Mouse (Mus musculus) forebrain, embryonic 12.5 days (tissue): ENCODE measurements at regions not wholly inside any gene's neighbourhood (a gene's known extent, or its start where the extent isn't known, plus 50 kb on each side); places are given as distances from the start of the nearest gene placed in this dataset.

Experiments
- ATAC-seq: fragments of 200-750 bp; cut with Nextera tagmentation; 2 replicates; pipeline ENCODE4 v1.8.0; 2017; ENCODE audit warnings: moderate TSS enrichment; ENCODE audit not compliant: low FRiP score
- H3K27ac ChIP-seq: fragments of 300-500 bp; sonication (generic); 2 replicates; pipeline ENCODE4 v1.5.1; 2016; ENCODE audit warnings: mild to moderate bottlenecking
- H3K27me3 ChIP-seq: fragments of 300-500 bp; sonication (generic); 2 replicates; pipeline ENCODE4 v1.6.1; 2016; ENCODE audit warnings: mild to moderate bottlenecking
- H3K36me3 ChIP-seq: fragments of 300-500 bp; sonication (generic); replicated peaks from 2 replicates; pipeline ENCODE4 v1.6.1; 2016; ENCODE audit warnings: mild to moderate bottlenecking
- H3K4me1 ChIP-seq: fragments of 300-500 bp; sonication (generic); 2 replicates; pipeline ENCODE4 v1.6.1; 2016
- H3K4me2 ChIP-seq: fragments of 300-500 bp; sonication (generic); 2 replicates; pipeline ENCODE4 v1.6.1; 2016; ENCODE audit warnings: mild to moderate bottlenecking, moderate library complexity
- H3K4me3 ChIP-seq: fragments of 300-500 bp; sonication (generic); replicated peaks from 2 replicates; pipeline ENCODE4 v1.5.1; 2016; ENCODE audit warnings: mild to moderate bottlenecking
- H3K9ac ChIP-seq: fragments of 300-500 bp; sonication (generic); 2 replicates; pipeline ENCODE4 v1.6.1; 2016; ENCODE audit warnings: mild to moderate bottlenecking
- H3K9me3 ChIP-seq: fragments of 300-500 bp; sonication (generic); 2 replicates; pipeline ENCODE4 v1.6.1; 2016
- WGBS: fragments of 180-500 bp; shearing (Covaris S2); methylation state at CpG from one replicate; pipeline ENCODE4 v1.1.7; 2016; 5-methylcytosine and 5-hydroxymethylcytosine counted together

- 73% methylated on average over 2 of the region's 2 CpGs for WGBS
Observed at GRCm38 (mm10) chr19:14349753-14350152, 248.1 kb downstream of the Tle4 start.

GRCm38 (mm10) chr19:14351728-14352340 is 246.0 kb downstream of the Tle4 start:
- 87% methylated on average over 4 of the region's 4 CpGs for WGBS
- no peak for ATAC-seq

More at GRCm38 (mm10) chr19:14349753-14350152, 248.1 kb downstream of the Tle4 start:
- Histone ChIP-seq H3K27ac (no peak overlapping the region), H3K27me3 (no peaks in the 10 kb centered on the region), H3K36me3 (no peaks in the 10 kb centered on the region), H3K4me3 (no peak overlapping the region), H3K9me3 (no peaks in the 10 kb centered on the region), H3K4me2 (no peak overlapping the region), H3K9ac (no peak overlapping the region), H3K4me1 (peaks cover 7% of the 10 kb centered on the region; the same call in 1 of the 2 replicates)
- no peak for ATAC-seq

GRCm38 (mm10) chr19:14352551-14352950 is 245.3 kb downstream of the Tle4 start:
- H3K27me3 ChIP-seq, result no peaks in the 10 kb centered on the region; the same call in 1 of the 2 replicates
- no peak overlapping the region for H3K4me2 ChIP-seq
- H3K36me3 ChIP-seq, result no peaks in the 10 kb centered on the region
- peaks cover under 1% of the 10 kb centered on the region; the same call in 1 of the 2 replicates for H3K4me1 ChIP-seq
- H3K27ac ChIP-seq, result no peak overlapping the region
- no peak overlapping the region for H3K9ac ChIP-seq
- no peak overlapping the region for H3K4me3 ChIP-seq
- no peaks in the 10 kb centered on the region for H3K9me3 ChIP-seq
- 95% methylated on average over 3 of the region's 3 CpGs for WGBS
- ATAC-seq, result no peak

More at GRCm38 (mm10) chr19:14351728-14352340, 246.0 kb downstream of the Tle4 start:
- no peak overlapping the region for H3K27ac ChIP-seq
- H3K4me1 ChIP-seq, result peaks cover 7% of the 10 kb centered on the region; the same call in 1 of the 2 replicates
- H3K36me3 ChIP-seq, result no peaks in the 10 kb centered on the region
- no peaks in the 10 kb centered on the region for H3K9me3 ChIP-seq
- no peak overlapping the region for H3K9ac ChIP-seq
- H3K4me3 ChIP-seq, result no peak overlapping the region
- H3K27me3 ChIP-seq, result no peaks in the 10 kb centered on the region
- no peak overlapping the region for H3K4me2 ChIP-seq

- WGBS, result 93% methylated on average over 4 of the region's 4 CpGs
- H3K36me3 ChIP-seq, result no peaks in the 10 kb centered on the region
- ATAC-seq, result no peak
- H3K9ac ChIP-seq, result no peak overlapping the region
- no peak overlapping the region for H3K4me2 ChIP-seq
- H3K27me3 ChIP-seq, result no peaks in the 10 kb centered on the region; the same call in 1 of the 2 replicates
- no peak overlapping the region for H3K4me3 ChIP-seq
- H3K4me1 ChIP-seq, result no peaks in the 10 kb centered on the region; the same call in 1 of the 2 replicates
- H3K9me3 ChIP-seq, result no peaks in the 10 kb centered on the region
- no peak overlapping the region for H3K27ac ChIP-seq
Observed at GRCm38 (mm10) chr19:14353151-14353550, 244.7 kb downstream of the Tle4 start.

GRCm38 (mm10) chr19:14355128-14355527 is 242.7 kb downstream of the Tle4 start:
- no peaks in the 10 kb centered on the region; the same call in 1 of the 2 replicates for H3K27me3 ChIP-seq
- H3K9ac ChIP-seq, result no peak overlapping the region
- ATAC-seq, result no peak
- H3K4me2 ChIP-seq, result no peak overlapping the region
- WGBS, result 73% methylated on average over 2 of the region's 2 CpGs
- H3K36me3 ChIP-seq, result no peaks in the 10 kb centered on the region
- H3K4me1 ChIP-seq, result no peaks in the 10 kb centered on the region; the same call in 1 of the 2 replicates
- no peak overlapping the region for H3K4me3 ChIP-seq
- no peaks in the 10 kb centered on the region for H3K9me3 ChIP-seq
- no peak overlapping the region for H3K27ac ChIP-seq

- Histone ChIP-seq H3K4me1 (no peaks in the 10 kb centered on the region), H3K36me3 (no peaks in the 10 kb centered on the region), H3K4me3 (no peak overlapping the region), H3K27ac (no peak overlapping the region), H3K9ac (no peak overlapping the region), H3K9me3 (no peaks in the 10 kb centered on the region), H3K4me2 (no peak overlapping the region), H3K27me3 (no peaks in the 10 kb centered on the region; the same call in 1 of the 2 replicates)
- no peak for ATAC-seq
Observed at GRCm38 (mm10) chr19:14355946-14356345, 241.9 kb downstream of the Tle4 start.

- 90% methylated on average over 5 of the region's 5 CpGs for WGBS
- Histone ChIP-seq H3K4me1 (no peaks in the 10 kb centered on the region), H3K27ac (no peak overlapping the region), H3K27me3 (no peaks in the 10 kb centered on the region; the same call in 1 of the 2 replicates), H3K36me3 (no peaks in the 10 kb centered on the region), H3K9ac (no peak overlapping the region), H3K9me3 (no peaks in the 10 kb centered on the region), H3K4me2 (no peak overlapping the region), H3K4me3 (no peak overlapping the region)
- no peak for ATAC-seq
Observed at GRCm38 (mm10) chr19:14360611-14361010, 237.2 kb downstream of the Tle4 start.

- Histone ChIP-seq H3K4me1 (peaks cover 14% of the 10 kb centered on the region), H3K4me3 (no peak overlapping the region), H3K27me3 (peaks cover 5% of the 10 kb centered on the region; the same call in 1 of the 2 replicates), H3K9me3 (no peaks in the 10 kb centered on the region), H3K36me3 (no peaks in the 10 kb centered on the region), H3K9ac (no peak overlapping the region), H3K27ac (no peak overlapping the region), H3K4me2 (no peak overlapping the region)
- ATAC-seq, result peak; percentile 61; the same call in 1 of the 2 replicates
- WGBS, result 56% methylated on average over 12 of the region's 12 CpGs
Observed at GRCm38 (mm10) chr19:14369098-14369604, 228.7 kb downstream of the Tle4 start.

GRCm38 (mm10) chr19:14371360-14371759 is 226.5 kb downstream of the Tle4 start:
- no peak overlapping the region for H3K4me2 ChIP-seq

GRCm38 (mm10) chr19:14373996-14374395 is 223.9 kb downstream of the Tle4 start:
- H3K9me3 ChIP-seq, result no peaks in the 10 kb centered on the region
- no peak overlapping the region for H3K27ac ChIP-seq
- no peak overlapping the region for H3K9ac ChIP-seq
- H3K4me3 ChIP-seq, result no peak overlapping the region
- ATAC-seq, result no peak
- peaks cover 4% of the 10 kb centered on the region for H3K4me1 ChIP-seq
- peaks cover 5% of the 10 kb centered on the region; the same call in 1 of the 2 replicates for H3K27me3 ChIP-seq
- no peak overlapping the region for H3K4me2 ChIP-seq
- no peaks in the 10 kb centered on the region for H3K36me3 ChIP-seq
- 90% methylated on average over 4 of the region's 4 CpGs for WGBS

More at GRCm38 (mm10) chr19:14371360-14371759, 226.5 kb downstream of the Tle4 start:
- 87% methylated on average over 5 of the region's 5 CpGs for WGBS
- no peak overlapping the region for H3K27ac ChIP-seq
- peaks cover 14% of the 10 kb centered on the region for H3K4me1 ChIP-seq
- no peaks in the 10 kb centered on the region for H3K9me3 ChIP-seq
- ATAC-seq, result no peak
- no peaks in the 10 kb centered on the region for H3K36me3 ChIP-seq
- no peak overlapping the region for H3K4me3 ChIP-seq
- no peak overlapping the region for H3K9ac ChIP-seq
- H3K27me3 ChIP-seq, result peaks cover 5% of the 10 kb centered on the region; the same call in 1 of the 2 replicates

GRCm38 (mm10) chr19:14380898-14381297 is 217.0 kb downstream of the Tle4 start:
- no peak overlapping the region for H3K9ac ChIP-seq
- ATAC-seq, result no peak

GRCm38 (mm10) chr19:14387796-14388195 is 210.1 kb downstream of the Tle4 start:
- Histone ChIP-seq H3K36me3 (no peaks in the 10 kb centered on the region), H3K9me3 (no peaks in the 10 kb centered on the region), H3K4me2 (no peak overlapping the region), H3K9ac (no peak overlapping the region), H3K4me3 (no peak overlapping the region), H3K4me1 (no peaks in the 10 kb centered on the region), H3K27ac (no peak overlapping the region), H3K27me3 (peaks cover 4% of the 10 kb centered on the region; the same call in 1 of the 2 replicates)
- 79% methylated on average over 5 of the region's 5 CpGs for WGBS
- ATAC-seq, result no peak

More at GRCm38 (mm10) chr19:14380898-14381297, 217.0 kb downstream of the Tle4 start:
- Histone ChIP-seq H3K4me3 (no peak overlapping the region), H3K4me1 (no peaks in the 10 kb centered on the region), H3K9me3 (no peaks in the 10 kb centered on the region), H3K36me3 (no peaks in the 10 kb centered on the region), H3K27me3 (no peaks in the 10 kb centered on the region), H3K27ac (no peak overlapping the region), H3K4me2 (no peak overlapping the region)

GRCm38 (mm10) chr19:14388539-14388938 is 209.3 kb downstream of the Tle4 start:
- H3K27me3 ChIP-seq, result peaks cover 4% of the 10 kb centered on the region; the same call in 1 of the 2 replicates
- no peaks in the 10 kb centered on the region for H3K4me1 ChIP-seq
- H3K4me3 ChIP-seq, result no peak overlapping the region
- ATAC-seq, result no peak
- H3K36me3 ChIP-seq, result no peaks in the 10 kb centered on the region
- no peaks in the 10 kb centered on the region for H3K9me3 ChIP-seq
- H3K4me2 ChIP-seq, result no peak overlapping the region
- WGBS, result 45% methylated on average over 4 of the region's 4 CpGs
- no peak overlapping the region for H3K27ac ChIP-seq
- H3K9ac ChIP-seq, result no peak overlapping the region
